Mouse (Mus musculus) c-Kit-positive CD71-negative TER-119-negative erythroid progenitor cells, embryonic 14.5 days (primary cell): Measurements from ENCODE around the gene Arpc5.
A peak's percentile ranks its signal among the peaks of the same experiment; 100 is the strongest.
"Not testable (repeated sequence)": the region's sequence is repeated elsewhere in the genome, so short reads cannot be mapped to it uniquely, and the experiment has no call there.

Source experiments
- DNase-seq: peaks from one replicate; pipeline ENCODE4 v3.0.0-alpha.2; 2013; ENCODE audit warnings: low read depth

The Arpc5 gene

DNA sequence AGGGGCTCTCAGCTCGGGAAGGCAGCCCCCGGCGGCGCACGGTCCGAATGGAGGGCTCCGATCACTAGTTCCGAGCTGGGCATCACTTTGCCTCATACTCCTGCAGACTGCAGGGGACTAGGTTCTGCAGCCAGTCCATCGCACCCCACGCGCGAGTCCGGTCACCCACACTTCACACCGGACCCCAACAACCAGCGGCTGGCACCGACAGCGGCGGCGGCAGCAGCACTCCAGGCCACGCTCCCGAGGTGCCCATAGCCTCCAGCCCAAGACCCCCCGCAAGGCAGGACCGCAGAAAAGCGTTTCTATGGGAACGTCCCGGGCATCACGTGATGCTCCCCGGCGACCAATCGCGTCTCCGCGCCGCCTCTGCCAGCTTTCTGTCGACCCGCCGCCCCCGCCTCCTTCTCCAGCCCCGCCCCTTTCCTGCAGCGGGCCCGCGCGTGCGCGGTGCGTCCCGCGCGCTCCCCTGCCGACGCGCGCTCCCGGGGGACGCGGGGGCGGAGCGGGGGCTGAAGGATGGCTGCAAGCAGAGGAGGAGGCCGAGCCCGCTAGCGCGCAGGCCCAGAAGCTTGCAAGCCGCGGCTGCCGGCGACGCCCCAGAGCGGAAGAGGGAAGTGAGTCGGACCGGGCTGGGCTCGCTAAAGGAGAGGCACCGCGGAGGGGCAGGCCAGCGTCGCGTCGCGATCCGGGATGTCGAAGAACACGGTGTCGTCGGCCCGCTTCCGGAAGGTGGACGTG lies at the start of gene Arpc5, which contains the start of gene Rgl1:
Gene Arpc5 (plus strand): TSS at position 511 of the 741 bp plus-strand sequence.
Gene Rgl1 (minus strand): TSS at position 320 of the 741 bp plus-strand sequence.
- peak; percentile 90 for DNase-seq

GRCm38 (mm10) chr1:152717329-152717728 lies 49.0 kb upstream of the Arpc5 start:
- DNase-seq: no peak

DNA sequence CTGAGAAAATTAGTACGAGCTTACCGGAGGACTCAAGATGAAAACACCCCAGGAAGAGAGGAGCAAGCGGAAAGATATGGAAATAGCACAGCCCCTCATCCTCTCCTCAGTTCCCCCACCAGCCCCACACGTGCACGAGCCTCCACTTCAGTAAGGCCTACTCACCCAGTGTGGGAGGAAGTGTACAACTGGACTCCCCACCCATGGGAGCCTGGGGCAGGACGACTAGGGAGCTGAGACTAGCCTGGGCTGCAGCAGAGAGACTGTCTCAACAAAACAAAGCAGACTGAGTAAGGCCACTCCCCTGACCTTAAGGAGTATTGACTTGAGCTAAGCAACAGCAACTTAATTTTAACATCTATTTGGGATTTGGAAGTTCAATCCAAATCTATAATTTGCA lies 48.1 kb upstream of the Arpc5 start:
- no peak for DNase-seq

GRCm38 (mm10) chr1:152720969-152721368 lies 45.4 kb upstream of the Arpc5 start:
- no peak for DNase-seq

DNA sequence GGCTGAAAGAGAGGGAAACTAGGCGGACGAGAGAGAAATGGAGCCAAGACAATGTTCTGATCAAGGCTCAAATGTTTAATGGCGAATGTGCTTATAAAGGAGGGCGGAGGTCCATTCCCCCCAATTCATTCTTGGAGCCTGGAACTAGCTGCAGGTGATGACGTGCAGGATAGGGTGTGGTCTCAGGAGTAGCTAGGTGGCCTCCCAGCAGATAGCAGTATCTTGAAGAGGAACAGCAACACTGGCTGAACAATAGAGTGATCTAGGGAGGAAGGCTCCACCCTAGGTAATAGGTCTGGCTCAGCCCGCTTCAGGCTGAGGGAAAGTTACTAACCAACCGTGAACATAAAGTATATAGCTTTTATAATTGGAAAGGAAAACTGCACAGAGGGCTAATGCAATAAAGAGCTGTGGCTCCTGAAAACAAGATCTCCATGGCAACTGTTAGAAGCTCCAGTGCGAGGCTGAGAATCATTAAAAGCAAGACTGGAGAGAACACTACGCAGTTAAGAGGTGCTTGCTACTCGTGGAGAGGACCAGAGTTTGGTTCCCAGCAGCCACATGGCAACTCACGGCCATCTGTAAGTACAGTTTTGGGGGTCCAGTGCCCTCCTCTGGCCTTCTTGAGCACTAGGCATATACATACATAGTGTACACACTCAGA lies 44.7 kb upstream of the Arpc5 start:
- DNase-seq: no peak

GRCm38 (mm10) chr1:152724286-152724685 lies 42.1 kb upstream of the Arpc5 start:
- DNase-seq: no peak

GRCm38 (mm10) chr1:152726095-152726494 lies 40.2 kb upstream of the Arpc5 start:
- no peak for DNase-seq

DNA sequence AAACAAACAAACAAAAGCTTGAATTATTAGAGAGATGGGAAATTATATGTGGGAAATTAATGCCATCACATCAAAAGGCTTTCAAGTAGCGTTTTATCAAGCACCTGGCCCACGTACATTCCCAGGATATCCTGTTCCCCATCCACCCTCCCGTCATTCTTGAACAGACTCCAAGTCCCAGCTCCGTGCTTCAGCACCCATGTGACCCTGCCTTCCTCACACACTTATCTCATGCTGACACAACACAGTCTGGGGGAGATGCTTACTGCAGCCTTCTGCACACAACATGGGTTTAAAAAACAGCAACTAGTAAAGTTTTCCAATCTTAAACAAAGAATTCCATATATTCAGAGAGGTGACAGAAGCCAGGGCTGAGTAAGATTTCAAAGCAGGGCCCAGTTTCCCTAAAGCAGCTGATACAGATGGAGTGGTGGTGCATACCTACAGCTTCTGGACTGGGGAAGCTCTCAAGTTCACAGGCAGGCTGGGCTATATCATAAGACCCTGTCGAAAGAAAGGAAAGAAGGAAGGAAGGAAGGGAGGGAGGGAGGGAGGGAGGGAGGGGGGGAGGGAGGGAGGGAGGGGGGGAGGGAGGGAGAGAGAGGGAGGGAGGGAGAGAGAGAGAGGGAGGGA lies 38.6 kb upstream of the Arpc5 start:
- no peak for DNase-seq

- DNase-seq: no peak
Measured at GRCm38 (mm10) chr1:152738793-152739192, 27.5 kb upstream of the Arpc5 start.

DNA sequence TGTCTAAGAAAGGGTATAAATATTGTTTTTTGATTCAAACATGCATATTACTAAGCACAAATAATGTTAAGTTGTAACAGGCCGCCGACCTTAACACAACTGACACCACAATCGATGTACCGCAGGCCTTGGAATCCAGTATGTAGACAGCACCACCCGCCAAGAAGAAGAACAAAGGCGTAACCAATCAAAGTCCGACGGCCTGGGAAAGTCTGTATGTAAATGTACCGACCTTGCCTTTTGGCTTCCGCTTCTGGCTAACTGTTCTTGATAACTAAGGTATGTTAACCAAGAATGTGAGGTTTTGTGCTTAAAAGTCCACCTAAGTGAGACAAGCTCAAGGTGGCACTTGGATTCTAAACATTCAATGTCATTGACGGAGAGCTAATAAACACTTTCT lies 27.0 kb upstream of the Arpc5 start:
- DNase-seq: no peak

DNA sequence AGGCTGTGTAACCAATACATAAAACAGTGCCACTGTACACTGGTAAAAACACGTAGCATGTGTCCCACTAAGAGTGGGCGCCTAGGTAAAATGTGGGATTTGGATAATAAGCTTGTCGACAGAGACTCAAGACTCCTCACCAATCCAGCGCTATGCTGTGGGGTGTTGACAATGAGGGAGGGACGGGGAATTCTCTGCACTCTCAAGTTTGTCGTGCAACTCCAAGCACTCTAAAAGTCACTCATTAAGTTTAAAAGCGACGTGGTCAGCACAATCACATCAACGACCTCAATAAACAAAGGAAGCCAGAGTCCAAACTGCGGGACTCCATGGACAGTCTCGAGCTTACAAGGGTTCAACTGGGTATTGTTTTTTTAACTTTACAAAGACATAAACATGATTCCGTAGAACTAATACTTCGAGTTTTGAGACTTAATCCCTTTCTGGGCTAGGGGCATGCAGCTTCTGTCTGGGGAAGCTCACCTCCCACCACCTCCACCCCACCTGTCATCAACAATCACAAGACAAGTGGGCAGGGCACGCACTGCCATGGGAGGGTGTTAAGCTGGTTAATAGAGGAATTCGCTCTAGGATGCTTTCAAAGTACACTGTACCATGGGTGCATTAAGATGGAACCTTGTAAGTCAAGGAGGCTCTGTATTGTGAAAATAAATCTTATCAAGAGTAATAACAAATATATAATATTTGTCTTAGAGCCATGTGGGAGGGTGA lies 23.1 kb upstream of the Arpc5 start:
- DNase-seq: no peak

- no peak for DNase-seq
Measured at GRCm38 (mm10) chr1:152746426-152746825, 19.9 kb upstream of the Arpc5 start.

DNA sequence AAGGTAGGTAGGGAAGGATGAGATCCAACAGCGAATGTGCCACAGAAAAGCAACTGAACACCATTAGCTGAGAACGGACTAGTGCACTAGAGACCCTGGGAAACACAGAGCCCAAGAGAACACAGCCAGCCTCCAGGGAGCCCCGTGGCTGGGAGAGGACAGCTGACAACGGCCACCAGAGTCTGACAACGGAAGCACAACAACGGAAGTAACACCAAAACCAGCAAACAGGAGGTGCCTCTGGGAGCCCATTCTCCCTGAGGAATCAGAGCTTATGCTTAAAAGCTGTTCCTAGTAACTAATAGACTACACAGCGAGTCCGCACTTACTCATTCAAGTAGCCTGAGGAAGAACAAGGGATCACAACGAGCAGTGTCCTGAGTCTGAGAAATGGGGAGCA lies 17.1 kb upstream of the Arpc5 start:
- no peak for DNase-seq

- DNase-seq: no peak
Measured at GRCm38 (mm10) chr1:152750312-152750965, 15.9 kb upstream of the Arpc5 start, which contains the start of gene Apobec4. Gene Apobec4, plus strand, starts transcription at chr1:152750551.

GRCm38 (mm10) chr1:152761791-152762190 lies 4.6 kb upstream of the Arpc5 start:
- no peak for DNase-seq

DNA sequence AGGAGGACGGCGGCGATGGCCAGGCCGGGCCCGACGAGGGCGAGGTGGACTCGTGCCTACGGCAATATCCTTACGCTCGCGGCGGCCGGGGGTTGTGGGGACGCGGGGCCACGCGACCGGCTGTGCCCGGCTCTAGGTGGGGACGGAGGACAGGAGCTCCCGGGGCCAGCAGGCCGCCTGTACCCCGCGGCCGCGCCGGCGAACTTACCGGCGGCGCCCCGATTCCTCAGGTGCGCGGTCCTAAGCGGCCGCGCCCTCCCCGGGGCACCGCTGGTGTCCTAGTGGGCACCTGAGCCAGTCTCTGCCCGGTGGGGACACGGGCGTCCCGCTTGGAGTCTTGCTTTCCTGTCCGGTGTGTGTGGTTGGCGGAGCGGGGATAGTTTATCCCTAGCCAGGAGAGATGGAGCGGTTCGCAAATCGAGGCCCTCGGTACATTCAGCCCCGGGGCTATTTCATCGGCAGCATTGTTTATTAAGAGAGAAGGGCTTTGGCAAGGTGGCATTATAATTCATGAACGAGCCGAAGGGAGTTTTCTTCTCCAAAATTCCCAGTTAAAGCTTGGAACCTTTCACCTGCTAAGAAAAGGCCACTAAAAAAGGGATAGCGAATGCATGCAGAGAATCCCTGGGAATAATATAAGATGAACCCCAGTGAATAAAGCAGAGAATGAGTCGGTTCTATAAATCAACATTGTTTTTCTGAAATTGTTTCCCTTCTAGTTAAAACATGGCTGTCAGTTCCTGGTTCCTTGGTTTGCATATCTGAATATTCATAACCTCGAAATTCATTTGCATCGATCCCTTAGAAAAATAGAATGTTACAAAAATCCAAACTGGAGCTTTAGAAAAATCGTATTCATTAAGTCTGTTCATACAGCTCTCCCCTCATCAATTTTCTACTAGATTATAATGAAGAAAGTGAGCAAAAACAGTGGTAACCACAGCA lies 734 bp downstream of the Arpc5 start:
- no peak for DNase-seq

- peak; percentile 81 for DNase-seq
Measured at GRCm38 (mm10) chr1:152767749-152768488, 1.6 kb downstream of the Arpc5 start.

GRCm38 (mm10) chr1:152771016-152771415 lies 4.7 kb downstream of the Arpc5 start:
- DNase-seq: no peak

DNA sequence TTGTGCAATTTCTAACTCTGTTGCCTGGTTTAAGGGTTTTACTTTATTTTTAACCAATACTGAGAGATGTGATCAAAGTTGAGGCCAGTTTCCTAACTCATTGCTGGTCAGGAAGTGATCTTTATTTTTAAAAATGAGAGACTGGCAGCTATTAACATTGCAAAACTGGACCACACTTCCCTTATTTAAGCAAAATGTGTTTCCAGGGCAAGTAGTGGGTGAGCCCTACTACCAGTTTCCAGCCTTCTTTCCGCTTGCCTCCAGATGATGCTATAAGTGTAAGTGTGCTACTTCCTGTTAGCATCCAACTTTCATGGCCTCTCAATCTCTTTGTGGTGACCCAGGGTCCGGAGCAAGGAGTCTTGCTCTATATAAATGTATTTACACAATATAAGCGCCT lies 8.3 kb downstream of the Arpc5 start:
- DNase-seq: not testable (repeated sequence)
